Mouse (Mus musculus): Measurements from ENCODE around the gene Creld2. TPM values are rescaled to one million over a fixed set of nuclear protein-coding genes. Genes with fewer than 3 reads are reported as not detected.
A peak's percentile ranks its signal among the peaks of the same experiment; 100 is the strongest.

Gene Creld2
- total and polyA plus RNA-seq, 3 experiments: 13.6 to 24.7 (median 23.6) TPM

GRCm38 (mm10) chr15:88853106-88853505 is 33.7 kb downstream of the Creld2 start:
- Histone ChIP-seq H3K27ac (no peak overlapping the region), H3K79me2 (replicated peaks; ENCODE audit: control insufficient read depth, insufficient read depth, low read length) (no peaks in the 10 kb centered on the region), H3K36me3 (ENCODE audit: control insufficient read depth, insufficient read depth, low read length) (peaks cover 3% of the 10 kb centered on the region; the same call in 1 of the 2 replicates), H3K9ac (ENCODE audit: low read depth, low read length) (no peak overlapping the region), H3K4me3 (no peak overlapping the region), H3K27me3 (ENCODE audit: control insufficient read depth, insufficient read depth, low read length) (no peaks in the 10 kb centered on the region), H3K4me1 (ENCODE audit: control insufficient read depth, insufficient read depth, low read length) (peaks cover 49% of the 10 kb centered on the region)
- intact Hi-C loops (cut with DNase I): no loop called here
- no peak for DNase-seq
- 88% methylated on average over 9 of the region's 9 CpGs for WGBS
- TF ChIP-seq EP300 (IDR thresholded peaks at IDR 0.05; ENCODE audit: insufficient read depth, low read depth, low read length): no peak
- no peak for TF ChIP-seq POLR2A (IDR thresholded peaks at IDR 0.05; ENCODE audit: insufficient read depth, low read depth, low read length)
- TF ChIP-seq CTCF (IDR thresholded peaks at IDR 0.05): no peak

GRCm38 (mm10) chr15:88854119-88854968 is 34.9 kb downstream of the Creld2 start:
- intact Hi-C loops (cut with DNase I): no loop called here
- Histone ChIP-seq H3K79me2 (replicated peaks; ENCODE audit: control insufficient read depth, insufficient read depth, low read length) (no peaks in the 10 kb centered on the region), H3K27me3 (ENCODE audit: control insufficient read depth, insufficient read depth, low read length) (no peaks in the 10 kb centered on the region), H3K4me1 (ENCODE audit: control insufficient read depth, insufficient read depth, low read length) (peaks cover 43% of the 10 kb centered on the region), H3K9ac (ENCODE audit: low read depth, low read length) (no peak overlapping the region), H3K36me3 (ENCODE audit: control insufficient read depth, insufficient read depth, low read length) (peaks cover 3% of the 10 kb centered on the region; the same call in 1 of the 2 replicates), H3K4me3 (no peak overlapping the region), H3K27ac (peak overlapping the region; percentile 51)
- WGBS: 41% methylated on average over 6 of the region's 6 CpGs
- no peak for TF ChIP-seq EP300 (IDR thresholded peaks at IDR 0.05; ENCODE audit: insufficient read depth, low read depth, low read length)
- no peak for TF ChIP-seq CTCF (IDR thresholded peaks at IDR 0.05)
- no peak for TF ChIP-seq POLR2A (IDR thresholded peaks at IDR 0.05; ENCODE audit: insufficient read depth, low read depth, low read length)
- peak in 1 of 2 experiments; percentile 40 for DNase-seq

GRCm38 (mm10) chr15:88854969-88855830 is 35.8 kb downstream of the Creld2 start:
- no peaks in the 10 kb centered on the region for H3K36me3 ChIP-seq (ENCODE audit: control insufficient read depth, insufficient read depth, low read length)
- peak in 1 of 2 experiments; percentile 42 for DNase-seq
- no peaks in the 10 kb centered on the region for H3K27me3 ChIP-seq (ENCODE audit: control insufficient read depth, insufficient read depth, low read length)
- whole genome bisulfite sequencing: 51% methylated on average over 15 of the region's 15 CpGs
- H3K4me1 ChIP-seq (ENCODE audit: control insufficient read depth, insufficient read depth, low read length): peaks cover 36% of the 10 kb centered on the region
- H3K27ac ChIP-seq: peak overlapping the region; percentile 62
- H3K79me2 ChIP-seq (replicated peaks; ENCODE audit: control insufficient read depth, insufficient read depth, low read length): no peaks in the 10 kb centered on the region
- TF ChIP-seq EP300 (IDR thresholded peaks at IDR 0.05; ENCODE audit: insufficient read depth, low read depth, low read length) (no peak), CTCF (IDR thresholded peaks at IDR 0.05) (no peak), POLR2A (IDR thresholded peaks at IDR 0.05; ENCODE audit: insufficient read depth, low read depth, low read length) (no peak)
- H3K9ac ChIP-seq (ENCODE audit: low read depth, low read length): peak overlapping the region; percentile 31
- no peak overlapping the region for H3K4me3 ChIP-seq
- intact Hi-C loops (cut with DNase I): no loop called here

DNA sequence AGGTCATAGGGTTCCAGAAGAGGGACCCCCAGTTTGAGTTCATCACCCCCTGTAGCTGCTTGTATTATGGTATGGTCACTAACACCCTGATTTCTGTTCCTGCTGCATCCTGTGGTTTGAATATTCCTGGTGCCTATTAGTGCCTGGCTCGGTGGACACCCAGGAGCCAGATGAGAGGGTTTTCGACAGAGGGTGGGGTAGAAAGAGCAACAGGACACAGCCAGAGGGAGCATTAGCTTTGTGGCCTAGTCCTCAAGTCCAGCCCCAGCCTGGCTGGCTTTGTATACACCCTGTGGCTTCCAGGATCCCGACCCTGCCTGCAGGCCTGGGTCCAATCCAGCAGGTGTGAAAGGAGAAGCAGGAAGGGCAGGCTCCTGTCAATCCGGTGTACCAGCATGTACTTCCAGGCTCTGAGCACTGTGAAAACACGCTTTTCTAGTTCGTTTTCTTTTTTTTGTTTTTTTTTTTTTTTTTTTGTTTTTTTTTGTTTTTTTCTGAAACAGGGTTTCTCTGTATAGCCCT is 36.5 kb downstream of the Creld2 start:
- H3K36me3 ChIP-seq (ENCODE audit: control insufficient read depth, insufficient read depth, low read length): no peaks in the 10 kb centered on the region
- H3K4me3 ChIP-seq: no peak overlapping the region
- DNase-seq: no peak
- H3K79me2 ChIP-seq (replicated peaks; ENCODE audit: control insufficient read depth, insufficient read depth, low read length): no peaks in the 10 kb centered on the region
- H3K27me3 ChIP-seq (ENCODE audit: control insufficient read depth, insufficient read depth, low read length): no peaks in the 10 kb centered on the region
- peaks cover 31% of the 10 kb centered on the region for H3K4me1 ChIP-seq (ENCODE audit: control insufficient read depth, insufficient read depth, low read length)
- H3K27ac ChIP-seq: peak overlapping the region; percentile 62
- H3K9ac ChIP-seq (ENCODE audit: low read depth, low read length): peak overlapping the region; percentile 20; the same call in 1 of the 2 replicates
- TF ChIP-seq POLR2A (IDR thresholded peaks at IDR 0.05; ENCODE audit: insufficient read depth, low read depth, low read length): no peak
- TF ChIP-seq EP300 (IDR thresholded peaks at IDR 0.05; ENCODE audit: insufficient read depth, low read depth, low read length): no peak
- TF ChIP-seq CTCF (IDR thresholded peaks at IDR 0.05): 0 out of 2 replicates have a peak, but pooled peaks have one; percentile 5
- intact Hi-C loops (cut with DNase I): no loop called here
- 54% methylated on average over 6 of the region's 6 CpGs for WGBS

GRCm38 (mm10) chr15:88856613-88857012 is 37.2 kb downstream of the Creld2 start:
- peak in 1 of 2 experiments; percentile 18 for DNase-seq
- Histone ChIP-seq H3K27ac (peak overlapping the region; percentile 26), H3K27me3 (ENCODE audit: control insufficient read depth, insufficient read depth, low read length) (no peaks in the 10 kb centered on the region), H3K79me2 (replicated peaks; ENCODE audit: control insufficient read depth, insufficient read depth, low read length) (no peaks in the 10 kb centered on the region), H3K36me3 (ENCODE audit: control insufficient read depth, insufficient read depth, low read length) (no peaks in the 10 kb centered on the region), H3K9ac (ENCODE audit: low read depth, low read length) (no peak overlapping the region), H3K4me3 (no peak overlapping the region), H3K4me1 (ENCODE audit: control insufficient read depth, insufficient read depth, low read length) (peaks cover 30% of the 10 kb centered on the region)
- 95% methylated on average over 5 of the region's 5 CpGs for WGBS
- TF ChIP-seq POLR2A (IDR thresholded peaks at IDR 0.05; ENCODE audit: insufficient read depth, low read depth, low read length) (no peak), CTCF (IDR thresholded peaks at IDR 0.05) (no peak), EP300 (IDR thresholded peaks at IDR 0.05; ENCODE audit: insufficient read depth, low read depth, low read length) (no peak)
- intact Hi-C loops (cut with DNase I): no loop called here
